Mouse (Mus musculus) urinary bladder, adult 2 months (tissue): ENCODE measurements around the gene Plau. TPM values are rescaled to one million over a fixed set of nuclear protein-coding genes. Genes with fewer than 3 reads are reported as not detected.
A peak's percentile ranks its signal among the peaks of the same experiment; 100 is the strongest.

Experiments
- DNase-seq: peaks from one replicate; pipeline ENCODE4 v3.0.0; 2022; ENCODE audit warnings: low spot score
- polyA plus RNA-seq: library from polyadenylated mRNA; depleted of rRNA; stranded (reverse); fragments of >200 nt; gene quantifications from 2 replicates; pipeline ENCODE4 v1.2.3, GENCODE M21; 2012; rRNA removed

Plau gene
- 73.2 and 80.6 TPM in 2 replicates for polyA plus RNA-seq

GRCm38 (mm10) chr14:20836171-20836904 lies at the start of gene Plau:
Gene Plau, plus strand, starts transcription at chr14:20836660.
- DNase-seq = peak; percentile 75

- no peak for DNase-seq
These were observed 48.3 kb upstream of the Plau start for GRCm38 (mm10) chr14:20788151-20788550.

GRCm38 (mm10) chr14:20789593-20789992 lies 46.9 kb upstream of the Plau start:
- DNase-seq = no peak

- DNase-seq = no peak
These were observed 46.0 kb upstream of the Plau start for GRCm38 (mm10) chr14:20790445-20790844.

GRCm38 (mm10) chr14:20790996-20791395 lies 45.5 kb upstream of the Plau start:
- DNase-seq = no peak

- DNase-seq = no peak
These were observed 44.8 kb upstream of the Plau start for GRCm38 (mm10) chr14:20791511-20792242.

GRCm38 (mm10) chr14:20792243-20792921 lies 44.1 kb upstream of the Plau start:
- DNase-seq = no peak

GRCm38 (mm10) chr14:20792922-20793757 lies 43.3 kb upstream of the Plau start:
- no peak for DNase-seq

GRCm38 (mm10) chr14:20793758-20794531 lies 42.5 kb upstream of the Plau start, which contains the start of gene Camk2g:
Gene Camk2g, minus strand, starts transcription at chr14:20794088.
- DNase-seq = peak; percentile 77

- no peak for DNase-seq
These were observed 41.9 kb upstream of the Plau start for GRCm38 (mm10) chr14:20794589-20794988.

GRCm38 (mm10) chr14:20795423-20796152 lies 40.9 kb upstream of the Plau start:
- no peak for DNase-seq

GRCm38 (mm10) chr14:20796170-20796569 lies 40.3 kb upstream of the Plau start:
- DNase-seq = no peak

- DNase-seq = no peak
These were observed 39.8 kb upstream of the Plau start for GRCm38 (mm10) chr14:20796643-20797042.

- DNase-seq = no peak
These were observed 38.2 kb upstream of the Plau start for GRCm38 (mm10) chr14:20798300-20798699.

GRCm38 (mm10) chr14:20798761-20799160 lies 37.7 kb upstream of the Plau start:
- DNase-seq = peak; percentile 85

- DNase-seq = no peak
These were observed 33.4 kb upstream of the Plau start for GRCm38 (mm10) chr14:20802926-20803605.

- DNase-seq = no peak
These were observed 32.9 kb upstream of the Plau start for GRCm38 (mm10) chr14:20803606-20803938.

GRCm38 (mm10) chr14:20804481-20804880 lies 32.0 kb upstream of the Plau start:
- DNase-seq = no peak

GRCm38 (mm10) chr14:20804964-20805672 lies 31.3 kb upstream of the Plau start:
- DNase-seq = peak; percentile 69
